Mouse (Mus musculus) adrenal gland, postnatal 4 days (tissue): ENCODE results near the gene Vmn2r93. TPM values are rescaled to one million over a fixed set of nuclear protein-coding genes. Genes with fewer than 3 reads are reported as not detected.

Experiments
- DNase-seq, 2 experiments: peaks; one replicate each; pipeline ENCODE4 v3.0.0; 2021 to 2022; ENCODE audit warnings: low spot score in 2 of 2, mixed read lengths in 2 of 2
- long read RNA-seq, 2 experiments: library from polyadenylated mRNA; stranded (forward); transcript quantifications; one replicate each; pipeline ENCODE4 v2.0.0; 2021
- total RNA-seq, 2 experiments: library from RNA; stranded (reverse); gene quantifications; 2 replicates each; pipeline ENCODE4 v1.2.3; 2021

The Vmn2r93 gene
- total RNA-seq = not detected
- long read RNA-seq, experiment 1 = 0 reads
- long read RNA-seq, experiment 2 = 0 reads

DNA sequence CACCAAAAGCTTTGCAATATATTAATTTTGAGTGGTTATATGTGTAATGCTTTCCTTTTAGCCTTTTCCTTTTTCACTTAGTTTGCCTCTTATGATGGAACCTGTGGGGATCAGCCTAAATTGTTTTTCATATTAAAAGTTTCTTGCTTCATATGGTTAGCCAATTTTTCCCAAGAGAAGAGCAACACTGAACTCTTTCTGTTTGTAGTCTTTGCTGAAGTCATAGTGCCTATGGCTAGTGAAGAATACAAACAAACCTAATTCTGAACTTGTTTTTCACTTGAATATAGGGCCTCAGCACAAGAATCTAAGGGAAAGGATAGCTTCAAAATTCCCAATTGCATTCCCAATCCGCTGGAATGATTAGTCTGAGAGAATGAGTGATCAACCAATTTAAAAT is at the start of gene Vmn2r93:
Gene Vmn2r93 (plus strand): TSS at position 301 of the 400 bp plus-strand sequence.
- no peak for DNase-seq

DNA sequence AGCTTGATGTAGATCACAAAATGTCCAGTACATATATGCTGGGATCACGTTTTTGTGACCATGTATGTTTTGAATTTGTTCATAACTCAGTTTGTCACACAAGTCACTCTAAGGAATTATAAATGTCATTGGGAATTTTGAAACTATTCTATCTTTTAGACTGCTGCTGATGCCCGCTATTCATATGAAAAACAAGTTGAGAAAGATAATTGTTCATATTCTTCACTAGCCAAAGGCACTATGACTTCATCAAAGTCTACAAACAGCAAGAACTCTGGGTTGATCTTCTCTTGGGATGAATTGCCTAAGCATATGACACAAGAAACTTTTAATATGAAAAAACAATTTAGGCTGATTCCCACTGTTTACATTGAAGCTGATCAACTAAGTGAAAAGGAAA is 20.2 kb upstream of the Vmn2r93 start, which contains the start of gene Vmn2r94:
Gene Vmn2r94 (minus strand): TSS at position 101 of the 400 bp plus-strand sequence.
- DNase-seq = no peak

GRCm38 (mm10) chr17:18323031-18323430 is 25.1 kb downstream of the Vmn2r93 start:
- no peak for DNase-seq

GRCm38 (mm10) chr17:18360007-18360406 is 62.1 kb downstream of the Vmn2r93 start:
- DNase-seq = no peak

- no peak for DNase-seq
Measured at GRCm38 (mm10) chr17:18360602-18361001, 62.7 kb downstream of the Vmn2r93 start.

Other genes with a start within 250 kb of the Vmn2r93 start
- gene Vmn2r124, start 248.7 kb upstream of the Vmn2r93 start, total RNA-seq = not detected
- not detected for gene Vmn2r91, start 213.1 kb upstream of the Vmn2r93 start, total RNA-seq
- under 1 TPM in 1 of 2 experiments, not detected in 1; 0.06 TPM for gene Vmn2r92, start 146.2 kb upstream of the Vmn2r93 start, total RNA-seq
- gene Vmn2r94, start 20.3 kb upstream of the Vmn2r93 start, total RNA-seq = not detected
- gene Vmn2r95, start 126.0 kb downstream of the Vmn2r93 start, total RNA-seq = under 1 TPM in 1 of 2 experiments, not detected in 1; 0.03 TPM